In the genomic region with DNA sequence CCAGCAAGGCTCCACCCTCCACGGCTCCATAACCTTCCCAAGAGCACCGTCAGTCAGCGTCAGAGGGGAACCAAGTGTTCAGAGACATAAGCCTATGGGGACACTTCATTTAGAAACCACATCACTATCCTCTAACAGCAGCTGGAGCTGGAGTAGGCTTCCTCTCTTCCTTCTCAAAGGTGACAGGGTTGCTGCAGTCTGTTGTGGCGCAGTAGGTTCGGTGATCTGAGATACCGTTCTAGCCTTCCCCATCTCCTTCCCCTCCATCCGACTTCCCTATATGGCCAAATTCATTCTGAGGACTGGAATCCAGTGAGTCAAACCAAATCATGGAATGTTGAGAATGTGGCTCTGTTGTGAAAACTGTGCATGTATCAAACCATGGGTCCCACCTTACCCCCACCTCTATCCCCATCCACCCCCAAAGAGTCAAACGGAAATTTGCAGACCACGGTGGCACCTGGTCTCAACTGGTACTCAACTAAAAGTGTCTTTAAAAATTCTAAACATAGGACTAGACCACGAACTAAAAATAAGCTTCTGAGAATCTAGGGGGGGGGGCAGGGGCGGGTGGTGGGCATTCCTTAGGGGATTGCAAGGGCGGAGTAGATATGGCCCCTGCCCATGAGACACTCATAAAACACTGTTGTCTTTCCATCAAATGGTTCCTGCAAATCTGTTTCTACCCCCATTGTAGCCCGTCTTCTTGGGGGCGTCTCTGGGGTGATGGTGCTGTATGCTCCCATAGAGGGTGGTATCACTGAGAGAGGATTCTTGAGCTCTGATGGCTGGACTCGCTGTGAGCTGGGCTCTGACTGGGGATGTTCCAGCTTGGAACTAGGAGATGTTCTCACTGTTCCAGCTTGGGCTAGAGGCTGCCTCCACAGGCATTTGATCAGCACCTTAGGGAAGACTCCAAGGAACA, we compare ENCODE assay signal across 17 mouse cellular contexts.
A peak's percentile ranks its signal among the peaks of the same experiment; 100 is the strongest.
DNase-seq lines count a peak whose midpoint lies in the region; ATAC-seq lines count a peak whose summit lies in the region.
"Had no signal": no experiment of that assay in that cellular context is flagged by ENCODE, and none has a peak within 500 bp of the region (broad histone marks: within the 10 kb centered on the region; RNA-seq: fewer than 3 reads in every experiment).

No protein-coding gene starts in this region.

- H3K27me3 ChIP-seq in heart, embryonic 12.5 days (replicated peaks): no peaks in the 10 kb centered on the region
- H3K27me3 ChIP-seq: embryonic facial prominence, embryonic 13.5 days; forebrain, embryonic 13.5 days; liver, embryonic 15.5 days had no signal

- 56% methylated on average over 15 of the region's 15 CpGs for WGBS in heart, embryonic 12.5 days

- no peak overlapping the region for H3K27ac ChIP-seq in heart, embryonic 12.5 days (ENCODE audit: poor library complexity, severe bottlenecking)
- H3K27ac ChIP-seq: forebrain, embryonic 13.5 days; kidney, postnatal 0 days; liver, embryonic 15.5 days had no signal

- H3K4me1 ChIP-seq in heart, embryonic 12.5 days (replicated peaks): peaks cover 11% of the 10 kb centered on the region; the same call in 1 of the 2 replicates

- H3K4me3 ChIP-seq in heart, embryonic 12.5 days: no peak overlapping the region
- H3K4me3 ChIP-seq: embryonic facial prominence, embryonic 13.5 days; forebrain, embryonic 13.5 days; liver, embryonic 15.5 days had no signal

- DNase-seq in heart, postnatal 4 days: no peak
- DNase-seq in spleen, postnatal 36 days (ENCODE audit: low spot score in 2 of 2): peak; percentile 64 to 73
- no peak for DNase-seq in spleen, postnatal 10 days (ENCODE audit: low spot score in 2 of 2)
- peak; percentile 51 for DNase-seq in thymus, postnatal 4 days
- no peak for DNase-seq in retina, embryonic 14.5 days (ENCODE audit: low spot score)
- no peak for DNase-seq in kidney, postnatal 10 days
- DNase-seq: adrenal gland, postnatal 25 days; gastrocnemius, postnatal 10 days; left cerebral cortex, postnatal 4 days; right cerebral cortex, adult 18-20 months had no signal

- H3K9me3 ChIP-seq in heart, embryonic 12.5 days (replicated peaks): no peaks in the 10 kb centered on the region
- H3K9me3 ChIP-seq: forebrain, embryonic 13.5 days; G1E; liver, embryonic 15.5 days had no signal

- 0 out of 2 replicates have a peak, but pooled peaks cover 6% of the 10 kb centered on the region for H3K36me3 ChIP-seq in heart, embryonic 12.5 days
- H3K36me3 ChIP-seq: embryonic facial prominence, embryonic 13.5 days; G1E; liver, embryonic 15.5 days had no signal

- ATAC-seq in heart, embryonic 12.5 days (ENCODE audit: insufficient number of reproducible peaks, low FRiP score): no peak
- 0 out of 2 replicates have a peak, but pooled peaks have one; percentile 12 for ATAC-seq in megakaryocyte progenitor cell, adult 5-6 weeks (replicated peaks; ENCODE audit: poor library complexity)
- ATAC-seq: forebrain, embryonic 13.5 days had no signal

- no peak overlapping the region for H3K9ac ChIP-seq in heart, embryonic 12.5 days
- H3K9ac ChIP-seq: embryonic facial prominence, embryonic 13.5 days; forebrain, embryonic 13.5 days; liver, embryonic 15.5 days had no signal

- H3K4me2 ChIP-seq in heart, embryonic 12.5 days: peak overlapping the region; percentile 16; the same call in 1 of the 2 replicates
- H3K4me2 ChIP-seq: embryonic facial prominence, embryonic 13.5 days; forebrain, embryonic 13.5 days; liver, embryonic 15.5 days had no signal

Comparison
In these comparisons a context has a peak if more than half of its experiments do, and no peak if none do; other contexts are left out.
1. DNase-seq: peak in spleen, postnatal 36 days (2 of 2) and thymus, postnatal 4 days (single experiment); none in heart, postnatal 4 days (single experiment), spleen, postnatal 10 days (0 of 2), retina, embryonic 14.5 days (single experiment) and kidney, postnatal 10 days (single experiment).